Mouse (Mus musculus): ENCODE results near the gene Esp24. TPM values are rescaled to one million over a fixed set of nuclear protein-coding genes. Genes with fewer than 3 reads are reported as not detected.
"Not testable (repeated sequence)": the region's sequence is repeated elsewhere in the genome, so short reads cannot be mapped to it uniquely, and the experiment has no call there.

Gene Esp24
- not detected for total RNA-seq (2021)
- long read RNA-seq, experiment 1: 0 reads
- long read RNA-seq, experiment 2: 0 reads

DNA sequence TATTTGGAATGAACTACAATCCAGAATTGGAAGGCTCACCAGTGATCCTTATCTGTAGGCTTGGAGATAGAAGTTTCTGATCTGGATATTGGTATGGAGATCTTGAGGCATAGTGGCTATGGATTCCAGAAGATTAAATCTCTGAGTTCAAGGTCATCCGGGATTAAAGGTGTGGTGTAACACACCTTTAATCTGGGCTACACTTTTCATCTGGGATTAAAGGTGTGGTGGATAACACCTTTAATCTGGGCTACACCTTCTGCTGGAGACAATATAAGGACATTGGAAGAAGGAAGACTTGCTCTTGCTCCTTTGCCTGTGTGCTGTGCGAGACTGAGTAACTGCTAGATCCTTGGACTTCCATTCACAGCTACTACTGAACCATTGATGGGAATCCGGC lies at the start of gene Esp24:
Esp24 (plus strand) TSS at position 301 of the 400 bp plus-strand sequence.
- not testable (repeated sequence) for DNase-seq

DNA sequence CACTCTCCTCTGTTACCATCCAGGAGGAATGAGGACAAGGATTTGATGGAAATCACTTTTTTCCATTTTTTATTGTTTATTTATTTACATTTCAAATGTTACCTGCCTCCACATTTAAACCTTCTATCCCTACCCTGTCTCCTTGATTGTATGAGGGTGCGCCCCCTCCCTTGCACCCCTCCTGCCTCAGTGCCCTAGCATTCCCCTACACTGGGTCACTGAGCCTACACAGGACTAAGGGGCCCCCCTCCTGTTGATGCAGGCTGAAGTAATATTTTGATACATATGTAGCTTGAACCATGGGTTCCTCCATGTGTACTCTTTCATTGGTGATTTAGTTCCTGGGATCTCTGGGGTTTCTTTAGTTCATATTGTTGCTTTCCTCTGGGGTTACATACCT lies 26.6 kb upstream of the Esp24 start:
- no peak for DNase-seq

DNA sequence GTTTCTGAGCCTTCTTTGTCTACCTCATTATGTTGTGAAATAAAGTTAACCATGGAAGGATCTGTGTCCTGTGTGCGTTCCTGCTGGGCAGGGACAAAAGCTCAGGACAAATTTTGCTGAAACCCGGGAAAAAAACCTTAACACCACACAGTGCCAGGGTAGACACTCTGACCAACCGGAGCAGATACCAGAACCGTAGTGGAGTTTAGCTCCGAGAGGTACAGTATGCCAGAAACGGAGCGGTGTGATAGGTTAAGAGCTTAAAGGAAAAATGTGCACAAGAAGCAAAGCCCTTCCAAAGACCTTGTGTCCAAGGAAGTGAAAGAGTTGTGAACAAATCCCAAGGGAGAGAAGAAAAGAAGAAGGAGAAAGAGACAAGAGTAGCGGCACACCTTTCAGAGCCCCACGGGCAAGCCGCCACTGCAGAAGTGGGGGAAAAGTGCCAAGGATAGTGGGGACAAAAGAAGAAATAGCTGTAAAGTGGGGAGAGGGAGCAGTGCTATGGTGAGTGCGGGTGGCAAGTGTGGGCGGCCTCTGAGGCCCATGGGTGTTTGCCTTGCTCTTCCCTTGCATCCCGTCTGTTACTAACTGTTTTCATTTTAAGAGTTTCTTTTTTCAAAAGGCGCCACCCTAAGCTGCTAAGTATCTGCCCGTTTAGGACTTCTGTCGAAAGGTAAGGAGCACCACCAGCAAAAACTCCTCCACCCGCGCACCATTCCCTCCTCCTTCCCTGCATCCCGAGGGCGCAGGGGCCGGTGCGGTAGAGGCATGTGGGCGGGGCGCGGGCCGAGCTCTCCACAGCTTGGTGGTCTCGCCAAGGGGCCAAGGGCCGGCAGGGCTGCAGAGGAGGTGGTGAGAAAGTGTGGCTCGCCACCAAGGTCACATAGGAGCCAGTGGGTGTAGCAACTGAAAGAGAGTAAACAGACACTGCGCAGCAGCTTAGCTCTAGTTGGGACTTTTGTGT lies 25.5 kb upstream of the Esp24 start:
- no peak for DNase-seq

DNA sequence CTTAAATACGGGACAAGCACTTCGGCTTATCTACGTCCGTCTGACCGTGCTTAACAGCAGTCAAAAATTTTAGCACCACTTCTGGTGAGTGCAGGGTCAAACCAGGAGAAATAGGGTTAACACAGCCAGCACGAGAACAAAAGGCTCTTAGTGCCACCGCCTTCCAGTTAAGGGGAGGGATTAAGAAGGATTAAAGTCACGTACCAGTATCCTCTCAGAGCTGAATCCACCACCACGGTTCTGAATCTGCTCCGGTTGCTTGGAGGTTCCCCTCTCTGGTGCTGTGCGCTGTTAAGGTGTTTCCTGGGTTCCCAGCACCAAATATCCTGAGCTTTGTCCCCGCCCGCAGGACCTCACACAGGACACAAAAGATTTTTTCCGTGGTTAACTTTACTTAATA lies 19.3 kb upstream of the Esp24 start:
- DNase-seq: no peak

DNA sequence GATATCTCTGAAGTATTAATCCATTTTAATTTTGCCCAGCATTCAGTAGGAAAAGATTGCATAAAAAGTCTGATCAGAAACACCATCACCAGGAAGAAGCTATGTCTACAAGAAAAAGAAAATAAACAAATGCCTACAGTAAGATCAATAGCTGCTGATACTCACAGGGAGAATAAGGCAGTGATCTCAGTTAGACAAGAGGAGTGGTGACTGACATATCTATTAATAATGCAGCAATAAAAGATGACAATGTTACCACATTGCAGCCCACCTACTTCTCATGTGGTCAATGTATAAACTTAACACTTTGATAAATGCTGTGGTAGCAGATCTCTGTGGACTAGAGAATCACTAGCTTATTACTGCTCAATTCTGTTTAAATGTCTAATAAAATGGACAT lies 6.7 kb downstream of the Esp24 start, which contains the start of gene Gm21903:
Gm21903 (minus strand) TSS at position 101 of the 400 bp plus-strand sequence.
- no peak for DNase-seq

DNA sequence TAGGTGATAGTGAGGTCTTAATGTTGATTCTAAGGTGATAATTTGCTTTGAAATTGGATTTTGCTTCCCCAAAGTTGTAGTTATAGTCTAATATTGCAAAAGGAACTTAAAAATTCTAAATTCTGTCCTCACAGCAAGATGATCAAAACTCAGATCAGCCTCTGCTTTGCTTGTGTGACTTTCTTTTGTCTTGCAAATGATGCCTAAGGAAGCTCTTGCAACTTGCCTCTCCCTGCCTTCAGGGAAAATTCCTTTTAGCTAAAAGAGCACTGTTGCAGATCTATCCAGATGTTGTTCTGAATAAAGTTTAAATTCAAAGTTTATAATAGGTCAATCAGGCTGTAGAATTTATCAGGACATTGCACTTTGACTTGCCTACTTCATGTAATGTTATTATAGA lies 27.1 kb downstream of the Esp24 start:
- no peak for DNase-seq

DNA sequence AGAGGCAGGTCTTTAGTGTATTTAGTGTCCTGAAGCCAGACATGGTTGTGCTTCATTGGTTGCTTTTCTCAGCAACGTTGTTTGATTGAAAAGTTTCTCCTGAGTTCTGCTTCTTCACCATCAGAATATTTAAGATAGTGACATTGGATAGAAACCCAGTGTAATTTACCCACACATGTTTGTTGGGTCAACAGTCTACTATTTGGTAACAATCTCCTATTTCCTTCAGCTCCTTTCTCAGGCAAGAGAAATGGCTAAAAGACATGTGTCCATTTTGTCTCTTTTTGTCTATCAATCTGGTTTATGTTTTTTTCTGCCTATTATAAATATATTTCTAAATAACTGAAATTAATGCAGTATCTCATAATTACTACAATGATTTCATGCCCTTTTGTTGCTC lies 40.4 kb downstream of the Esp24 start, which contains the start of gene Esp23:
Esp23 (minus strand) TSS at position 101 of the 400 bp plus-strand sequence.
- DNase-seq: no peak

Other genes with a start within 250 kb of the Esp24 start
- not detected for gene Gm21903, start 6.6 kb downstream of the Esp24 start, total RNA-seq (2021)
- not detected for gene Esp23, start 40.3 kb downstream of the Esp24 start, total RNA-seq (2021)
- not detected for gene Esp22, start 58.6 kb downstream of the Esp24 start, total RNA-seq (2021)